Mouse (Mus musculus) forebrain, embryonic 12.5 days (tissue): ENCODE results near the gene Cacna2d1. TPM values are rescaled to one million over a fixed set of nuclear protein-coding genes. Genes with fewer than 3 reads are reported as not detected.

Experiments
- ATAC-seq: fragments of 200-750 bp; cut with Nextera tagmentation; 2 replicates; pipeline ENCODE4 v1.8.0; 2017; ENCODE audit warnings: moderate TSS enrichment; ENCODE audit not compliant: low FRiP score
- H3K27ac ChIP-seq: fragments of 300-500 bp; sonication (generic); 2 replicates; pipeline ENCODE4 v1.5.1; 2016; ENCODE audit warnings: mild to moderate bottlenecking
- H3K27me3 ChIP-seq: fragments of 300-500 bp; sonication (generic); 2 replicates; pipeline ENCODE4 v1.6.1; 2016; ENCODE audit warnings: mild to moderate bottlenecking
- H3K36me3 ChIP-seq: fragments of 300-500 bp; sonication (generic); replicated peaks from 2 replicates; pipeline ENCODE4 v1.6.1; 2016; ENCODE audit warnings: mild to moderate bottlenecking
- H3K4me1 ChIP-seq: fragments of 300-500 bp; sonication (generic); 2 replicates; pipeline ENCODE4 v1.6.1; 2016
- H3K4me2 ChIP-seq: fragments of 300-500 bp; sonication (generic); 2 replicates; pipeline ENCODE4 v1.6.1; 2016; ENCODE audit warnings: mild to moderate bottlenecking, moderate library complexity
- H3K4me3 ChIP-seq: fragments of 300-500 bp; sonication (generic); replicated peaks from 2 replicates; pipeline ENCODE4 v1.5.1; 2016; ENCODE audit warnings: mild to moderate bottlenecking
- H3K9ac ChIP-seq: fragments of 300-500 bp; sonication (generic); 2 replicates; pipeline ENCODE4 v1.6.1; 2016; ENCODE audit warnings: mild to moderate bottlenecking
- H3K9me3 ChIP-seq: fragments of 300-500 bp; sonication (generic); 2 replicates; pipeline ENCODE4 v1.6.1; 2016
- WGBS: fragments of 180-500 bp; shearing (Covaris S2); methylation state at CpG from one replicate; pipeline ENCODE4 v1.1.7; 2016; 5-methylcytosine and 5-hydroxymethylcytosine counted together
- polyA plus RNA-seq: library from polyadenylated mRNA; unstranded; fragments of >200 nt; fragmentation: Nextera tagmentation; extraction: Ambion mirVana; gene quantifications from 2 replicates; pipeline ENCODE4 v1.2.1, GENCODE M21; 2016

Gene Cacna2d1
- polyA plus RNA-seq, 1 experiment from 2014 or later, result 36.7 TPM

GRCm38 (mm10) chr5:15942051-15942450, 7.6 kb downstream of the Cacna2d1 start:
- Histone ChIP-seq H3K4me3 (no peak overlapping the region), H3K4me2 (no peak overlapping the region), H3K9me3 (no peaks in the 10 kb centered on the region), H3K9ac (no peak overlapping the region), H3K36me3 (0 out of 2 replicates have a peak, but pooled peaks cover 4% of the 10 kb centered on the region), H3K4me1 (peaks cover 4% of the 10 kb centered on the region), H3K27me3 (peaks cover 7% of the 10 kb centered on the region), H3K27ac (no peak overlapping the region)
- no peak for ATAC-seq
- 85% methylated on average over 4 of the region's 4 CpGs for WGBS

DNA sequence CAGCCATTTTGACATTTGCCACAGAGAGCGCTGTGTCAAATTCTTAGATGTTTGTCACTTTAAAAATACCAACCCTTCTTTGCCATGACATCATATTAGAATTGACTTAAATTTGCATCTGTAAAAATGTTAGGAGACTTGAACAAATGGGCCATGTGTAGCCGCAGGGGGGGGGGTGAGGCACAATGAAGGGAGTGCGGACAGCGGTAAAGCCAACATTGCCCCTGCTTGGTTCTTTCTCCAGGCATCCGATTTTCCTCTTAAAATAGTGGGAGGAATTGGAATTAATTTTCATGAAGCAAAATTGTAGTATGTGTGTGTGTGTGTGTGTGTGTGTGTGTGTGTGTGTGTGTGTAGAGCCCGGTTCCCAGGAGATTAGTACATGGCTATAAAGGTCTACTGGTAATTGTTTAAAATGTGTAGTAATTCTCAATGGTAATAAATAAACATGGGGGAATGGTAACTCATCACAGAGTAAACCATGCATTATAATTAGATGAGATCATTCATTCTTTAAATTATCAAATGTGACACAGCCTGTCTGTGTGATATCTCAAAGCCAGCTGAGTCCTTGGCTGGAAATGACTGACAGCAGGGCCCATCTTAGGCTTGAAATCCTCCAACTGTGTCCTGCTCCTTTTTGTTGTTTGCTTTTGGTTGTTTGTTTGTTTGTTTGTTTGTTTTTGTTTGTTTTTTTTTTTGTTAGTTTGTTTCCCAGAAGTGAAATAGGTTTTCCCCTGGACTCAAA, 14.0 kb downstream of the Cacna2d1 start:
- Histone ChIP-seq H3K4me3 (no peak overlapping the region), H3K27me3 (no peaks in the 10 kb centered on the region), H3K27ac (no peak overlapping the region), H3K9ac (no peak overlapping the region), H3K4me2 (no peak overlapping the region), H3K36me3 (0 out of 2 replicates have a peak, but pooled peaks cover 4% of the 10 kb centered on the region), H3K4me1 (no peaks in the 10 kb centered on the region), H3K9me3 (no peaks in the 10 kb centered on the region)
- 85% methylated on average over 6 of the region's 6 CpGs for WGBS
- ATAC-seq, result peak; percentile 46; the same call in 1 of the 2 replicates

GRCm38 (mm10) chr5:15959760-15960159, 25.3 kb downstream of the Cacna2d1 start:
- Histone ChIP-seq H3K9me3 (no peaks in the 10 kb centered on the region), H3K4me3 (no peak overlapping the region), H3K4me2 (no peak overlapping the region), H3K4me1 (no peaks in the 10 kb centered on the region), H3K9ac (no peak overlapping the region), H3K27ac (no peak overlapping the region), H3K36me3 (no peaks in the 10 kb centered on the region), H3K27me3 (no peaks in the 10 kb centered on the region)
- 88% methylated on average over 1 of the region's 1 CpGs for WGBS
- ATAC-seq, result no peak

- no peak for ATAC-seq
- Histone ChIP-seq H3K4me2 (no peak overlapping the region), H3K9me3 (no peaks in the 10 kb centered on the region), H3K9ac (no peak overlapping the region), H3K4me1 (no peaks in the 10 kb centered on the region), H3K36me3 (no peaks in the 10 kb centered on the region), H3K4me3 (no peak overlapping the region), H3K27ac (no peak overlapping the region), H3K27me3 (no peaks in the 10 kb centered on the region)
- 91% methylated on average over 2 of the region's 2 CpGs for WGBS
These were observed 27.4 kb downstream of the Cacna2d1 start for GRCm38 (mm10) chr5:15961866-15962265.

DNA sequence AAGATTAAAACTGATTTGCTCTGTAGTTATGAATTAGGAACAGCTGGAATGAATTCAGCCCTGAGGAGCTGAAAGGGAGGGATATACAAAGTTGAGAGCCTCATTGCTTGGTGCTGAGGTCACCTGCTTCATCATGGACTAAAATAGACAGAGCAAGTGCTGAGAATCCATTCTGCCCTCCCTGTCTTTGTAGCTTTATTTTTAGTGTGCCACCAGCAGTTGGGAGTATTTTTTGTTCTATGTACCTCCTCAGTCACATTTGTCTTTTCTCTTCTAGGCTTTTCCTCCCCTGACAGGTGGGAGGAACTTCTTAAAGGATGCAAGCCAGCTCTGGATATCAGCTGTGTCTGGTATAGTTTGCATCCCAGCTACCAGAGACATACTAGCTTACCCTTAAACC, 32.4 kb downstream of the Cacna2d1 start:
- no peaks in the 10 kb centered on the region for H3K4me1 ChIP-seq
- no peak overlapping the region for H3K9ac ChIP-seq
- no peaks in the 10 kb centered on the region for H3K36me3 ChIP-seq
- H3K4me2 ChIP-seq, result no peak overlapping the region
- no peaks in the 10 kb centered on the region for H3K9me3 ChIP-seq
- H3K4me3 ChIP-seq, result no peak overlapping the region
- H3K27me3 ChIP-seq, result no peaks in the 10 kb centered on the region
- no peak overlapping the region for H3K27ac ChIP-seq
- no peak for ATAC-seq

DNA sequence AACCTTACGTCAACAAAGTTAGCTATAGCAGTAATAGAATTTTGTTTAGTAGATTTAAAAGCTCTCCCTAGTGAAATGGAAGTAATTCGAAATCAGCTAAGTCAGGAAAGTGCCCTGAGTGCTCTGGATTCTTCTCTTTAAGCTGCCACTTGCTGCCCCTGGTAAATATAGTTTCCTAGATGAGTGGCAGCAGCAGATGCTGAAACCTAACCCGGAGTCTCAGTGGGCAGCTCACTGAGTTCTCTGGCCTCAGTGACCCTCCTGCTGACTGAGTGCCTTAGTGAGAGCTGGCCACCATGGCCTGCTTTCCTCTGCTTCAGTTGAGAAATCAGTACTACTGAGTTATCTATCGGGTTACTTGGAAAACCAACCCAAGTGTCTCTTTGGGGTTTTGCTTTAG, 37.3 kb downstream of the Cacna2d1 start:
- no peaks in the 10 kb centered on the region for H3K36me3 ChIP-seq
- no peak overlapping the region for H3K4me2 ChIP-seq
- no peak overlapping the region for H3K9ac ChIP-seq
- peaks cover 9% of the 10 kb centered on the region for H3K27me3 ChIP-seq
- no peak for ATAC-seq
- no peaks in the 10 kb centered on the region for H3K4me1 ChIP-seq
- 79% methylated on average over 4 of the region's 4 CpGs for WGBS
- H3K27ac ChIP-seq, result no peak overlapping the region
- no peaks in the 10 kb centered on the region for H3K9me3 ChIP-seq
- no peak overlapping the region for H3K4me3 ChIP-seq

- H3K36me3 ChIP-seq, result no peaks in the 10 kb centered on the region
- no peaks in the 10 kb centered on the region for H3K9me3 ChIP-seq
- no peaks in the 10 kb centered on the region for H3K4me1 ChIP-seq
- no peak overlapping the region for H3K4me3 ChIP-seq
- no peak overlapping the region for H3K9ac ChIP-seq
- 92% methylated on average over 1 of the region's 1 CpGs for WGBS
- no peak overlapping the region for H3K27ac ChIP-seq
- no peak for ATAC-seq
- no peak overlapping the region for H3K4me2 ChIP-seq
- H3K27me3 ChIP-seq, result peaks cover 10% of the 10 kb centered on the region
These were observed 37.9 kb downstream of the Cacna2d1 start for GRCm38 (mm10) chr5:15972351-15972750.

GRCm38 (mm10) chr5:15974652-15975051, 40.2 kb downstream of the Cacna2d1 start:
- Histone ChIP-seq H3K9ac (no peak overlapping the region), H3K27me3 (peaks cover 24% of the 10 kb centered on the region)

GRCm38 (mm10) chr5:15979225-15979624, 44.7 kb downstream of the Cacna2d1 start:
- WGBS, result 74% methylated on average over 2 of the region's 2 CpGs
- Histone ChIP-seq H3K4me2 (no peak overlapping the region), H3K9ac (no peak overlapping the region), H3K36me3 (no peaks in the 10 kb centered on the region), H3K9me3 (no peaks in the 10 kb centered on the region), H3K27me3 (peaks cover 51% of the 10 kb centered on the region), H3K4me3 (no peak overlapping the region), H3K27ac (no peak overlapping the region), H3K4me1 (peaks cover 7% of the 10 kb centered on the region; the same call in 1 of the 2 replicates)
- no peak for ATAC-seq

More at GRCm38 (mm10) chr5:15974652-15975051, 40.2 kb downstream of the Cacna2d1 start:
- Histone ChIP-seq H3K36me3 (no peaks in the 10 kb centered on the region), H3K27ac (no peak overlapping the region), H3K4me2 (no peak overlapping the region), H3K4me3 (no peak overlapping the region), H3K9me3 (no peaks in the 10 kb centered on the region), H3K4me1 (no peaks in the 10 kb centered on the region)
- no peak for ATAC-seq

DNA sequence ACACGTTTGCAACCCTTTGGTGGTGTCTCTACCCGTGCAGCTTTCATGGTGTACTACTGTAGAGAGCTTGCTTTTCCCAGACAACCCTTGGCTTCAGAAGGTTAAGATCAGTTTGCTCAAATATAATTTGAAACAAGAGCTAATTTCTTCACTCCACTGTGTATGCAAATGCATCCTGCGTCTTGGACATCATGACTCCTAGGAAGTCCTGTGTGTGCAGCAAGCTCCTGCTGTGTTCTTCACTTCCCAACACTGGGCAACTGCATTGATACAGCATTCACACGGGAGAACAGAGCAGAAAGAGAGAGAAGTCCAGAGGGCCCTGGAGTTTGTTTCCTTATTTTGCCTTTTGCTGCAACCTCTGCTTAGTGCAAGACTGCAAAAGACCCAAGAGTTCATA, 48.1 kb downstream of the Cacna2d1 start:
- Histone ChIP-seq H3K36me3 (no peaks in the 10 kb centered on the region), H3K4me3 (no peak overlapping the region), H3K4me1 (peaks cover 23% of the 10 kb centered on the region), H3K27ac (no peak overlapping the region), H3K4me2 (no peak overlapping the region), H3K9ac (no peak overlapping the region), H3K27me3 (peaks cover 54% of the 10 kb centered on the region), H3K9me3 (no peaks in the 10 kb centered on the region)
- 19% methylated on average over 4 of the region's 4 CpGs for WGBS
- no peak for ATAC-seq

- Histone ChIP-seq H3K9ac (no peak overlapping the region), H3K27me3 (peaks cover 51% of the 10 kb centered on the region), H3K27ac (no peak overlapping the region), H3K9me3 (no peaks in the 10 kb centered on the region), H3K4me1 (peaks cover 23% of the 10 kb centered on the region), H3K4me2 (no peak overlapping the region), H3K4me3 (no peak overlapping the region), H3K36me3 (no peaks in the 10 kb centered on the region)
- 13% methylated on average over 5 of the region's 5 CpGs for WGBS
- no peak for ATAC-seq
These were observed 48.9 kb downstream of the Cacna2d1 start for GRCm38 (mm10) chr5:15983354-15983753.

- WGBS, result 19% methylated on average over 7 of the region's 7 CpGs
- peaks cover 47% of the 10 kb centered on the region for H3K27me3 ChIP-seq
- H3K36me3 ChIP-seq, result no peaks in the 10 kb centered on the region
- no peak overlapping the region for H3K4me3 ChIP-seq
- no peak overlapping the region for H3K4me2 ChIP-seq
- H3K9ac ChIP-seq, result no peak overlapping the region
- no peaks in the 10 kb centered on the region for H3K9me3 ChIP-seq
- H3K4me1 ChIP-seq, result peaks cover 23% of the 10 kb centered on the region
- ATAC-seq, result no peak
- no peak overlapping the region for H3K27ac ChIP-seq
These were observed 50.9 kb downstream of the Cacna2d1 start for GRCm38 (mm10) chr5:15985228-15985858.

- Histone ChIP-seq H3K4me1 (peaks cover 23% of the 10 kb centered on the region), H3K9me3 (no peaks in the 10 kb centered on the region), H3K36me3 (no peaks in the 10 kb centered on the region), H3K9ac (no peak overlapping the region), H3K27me3 (peaks cover 50% of the 10 kb centered on the region), H3K4me3 (no peak overlapping the region), H3K4me2 (no peak overlapping the region), H3K27ac (no peak overlapping the region)
- WGBS, result 9% methylated on average over 4 of the region's 4 CpGs
- peak; percentile 91 for ATAC-seq
These were observed 51.4 kb downstream of the Cacna2d1 start for GRCm38 (mm10) chr5:15985901-15986300.
